9 mouse cellular contexts compared by ENCODE assay signal in genomic region chr14:55713729-55714122, GRCm38 (mm10). TPM values are rescaled to one million over a fixed set of nuclear protein-coding genes. Genes with fewer than 3 reads are reported as not detected.
DNase-seq lines count a peak whose midpoint lies in the region; ATAC-seq and TF ChIP-seq lines count a peak whose summit lies in the region.
"Had no signal": no experiment of that assay in that cellular context is flagged by ENCODE, and none has a peak within 500 bp of the region (broad histone marks: within the 10 kb centered on the region; RNA-seq: fewer than 3 reads in every experiment).

Gene Tgm1 (minus strand): TSS chr14:55713926.

- no peak for DNase-seq in heart, postnatal 36 days
- no peak for DNase-seq in cerebellum, adult 8-10 months
- no peak for DNase-seq in adrenal gland, postnatal 14 days

- H3K4me1 ChIP-seq in heart, embryonic 16.5 days (ENCODE audit: control insufficient read depth, insufficient read depth, low read length) = 0 out of 2 replicates have a peak, but pooled peaks cover 6% of the 10 kb centered on the region
- peaks cover 3% of the 10 kb centered on the region; the same call in 1 of the 2 replicates for H3K4me1 ChIP-seq in midbrain, embryonic 12.5 days
- H3K4me1 ChIP-seq in midbrain, embryonic 13.5 days (replicated peaks) = no peaks in the 10 kb centered on the region
- no peaks in the 10 kb centered on the region; the same call in 1 of the 2 replicates for H3K4me1 ChIP-seq in intestine, postnatal 0 days (replicated peaks; ENCODE audit: control insufficient read depth, insufficient read depth, low read length)
- H3K4me1 ChIP-seq in stomach, embryonic 16.5 days (ENCODE audit: control insufficient read depth, insufficient read depth, low read length) = peaks cover 15% of the 10 kb centered on the region

- H3K4me3 ChIP-seq in heart, embryonic 16.5 days (ENCODE audit: low read length) = peak within 1 kb of the TSS; percentile 28
- no peak within 1 kb of the TSS for H3K4me3 ChIP-seq in midbrain, embryonic 12.5 days
- H3K4me3 ChIP-seq in midbrain, embryonic 13.5 days (replicated peaks) = no peak within 1 kb of the TSS
- H3K4me3 ChIP-seq in intestine, postnatal 0 days (ENCODE audit: low read depth, low read length) = peak within 1 kb of the TSS; percentile 29
- H3K4me3 ChIP-seq in stomach, embryonic 16.5 days (replicated peaks; ENCODE audit: low read length) = peak within 1 kb of the TSS; percentile 37
- H3K4me3 ChIP-seq: left cerebral cortex, adult 2 months had no signal

- H3K36me3 ChIP-seq in heart, embryonic 16.5 days (ENCODE audit: control insufficient read depth, insufficient read depth) = no peaks in the 10 kb centered on the region
- H3K36me3 ChIP-seq in midbrain, embryonic 12.5 days = peaks cover 21% of the 10 kb centered on the region
- H3K36me3 ChIP-seq in midbrain, embryonic 13.5 days = peaks cover 28% of the 10 kb centered on the region
- H3K36me3 ChIP-seq in intestine, postnatal 0 days (ENCODE audit: control insufficient read depth, insufficient read depth) = peaks cover 22% of the 10 kb centered on the region
- no peaks in the 10 kb centered on the region for H3K36me3 ChIP-seq in stomach, embryonic 16.5 days (ENCODE audit: control insufficient read depth, insufficient read depth, low read length)

- H3K9ac ChIP-seq in heart, embryonic 16.5 days (ENCODE audit: low read length) = peak within 1 kb of the TSS; percentile 17; the same call in 1 of the 2 replicates
- no peak within 1 kb of the TSS for H3K9ac ChIP-seq in midbrain, embryonic 12.5 days (replicated peaks)
- H3K9ac ChIP-seq in midbrain, embryonic 13.5 days (replicated peaks) = no peak within 1 kb of the TSS
- H3K9ac ChIP-seq in intestine, postnatal 0 days (ENCODE audit: low read depth, low read length) = peak within 1 kb of the TSS; percentile 2; the same call in 1 of the 2 replicates
- H3K9ac ChIP-seq in stomach, embryonic 16.5 days (ENCODE audit: low read length) = peak within 1 kb of the TSS; percentile 68

- WGBS in heart, embryonic 16.5 days = 20% methylated on average over 4 of the region's 4 CpGs
- WGBS in midbrain, embryonic 12.5 days = 26% methylated on average over 4 of the region's 4 CpGs
- WGBS in midbrain, embryonic 13.5 days = 33% methylated on average over 4 of the region's 4 CpGs
- WGBS in intestine, postnatal 0 days = 21% methylated on average over 4 of the region's 4 CpGs
- 23% methylated on average over 4 of the region's 4 CpGs for WGBS in stomach, embryonic 16.5 days

- intact Hi-C loops in heart, postnatal 36 days (cut with DNase I) = no loop called here

- H3K4me2 ChIP-seq in heart, embryonic 16.5 days (ENCODE audit: low read depth, low read length) = peak within 1 kb of the TSS; percentile 56
- 0 out of 2 replicates have a peak within 1 kb of the TSS, but pooled peaks have one; percentile 6 for H3K4me2 ChIP-seq in midbrain, embryonic 12.5 days (replicated peaks)
- no peak within 1 kb of the TSS for H3K4me2 ChIP-seq in midbrain, embryonic 13.5 days (replicated peaks)
- H3K4me2 ChIP-seq in intestine, postnatal 0 days (replicated peaks; ENCODE audit: low read depth) = peak within 1 kb of the TSS; percentile 70
- peak within 1 kb of the TSS; percentile 53 for H3K4me2 ChIP-seq in stomach, embryonic 16.5 days (ENCODE audit: low read depth, low read length)

- no peaks in the 10 kb centered on the region for H3K9me3 ChIP-seq in heart, embryonic 16.5 days (replicated peaks; ENCODE audit: control insufficient read depth, low read length)
- H3K9me3 ChIP-seq in midbrain, embryonic 12.5 days = no peaks in the 10 kb centered on the region
- no peaks in the 10 kb centered on the region for H3K9me3 ChIP-seq in midbrain, embryonic 13.5 days
- H3K9me3 ChIP-seq in intestine, postnatal 0 days (ENCODE audit: control insufficient read depth) = no peaks in the 10 kb centered on the region
- H3K9me3 ChIP-seq in stomach, embryonic 16.5 days (replicated peaks; ENCODE audit: control insufficient read depth, low read length) = no peaks in the 10 kb centered on the region

- no peak within 1 kb of the TSS for H3K27ac ChIP-seq in heart, embryonic 16.5 days (ENCODE audit: low read length)
- no peak within 1 kb of the TSS for H3K27ac ChIP-seq in midbrain, embryonic 12.5 days (replicated peaks)
- H3K27ac ChIP-seq in midbrain, embryonic 13.5 days = no peak within 1 kb of the TSS
- H3K27ac ChIP-seq in intestine, postnatal 0 days (ENCODE audit: low read depth, low read length) = no peak within 1 kb of the TSS
- H3K27ac ChIP-seq in stomach, embryonic 16.5 days (ENCODE audit: low read length) = peak within 1 kb of the TSS; percentile 87
- H3K27ac ChIP-seq: left cerebral cortex, adult 2 months had no signal

- no peak for TF ChIP-seq CTCF in intestine, postnatal 0 days (IDR thresholded peaks at IDR 0.05; ENCODE audit: low read depth)

- peaks cover 13% of the 10 kb centered on the region for H3K27me3 ChIP-seq in heart, embryonic 16.5 days (ENCODE audit: control insufficient read depth, insufficient read depth, low read length)
- peaks cover 26% of the 10 kb centered on the region for H3K27me3 ChIP-seq in midbrain, embryonic 12.5 days
- peaks cover 23% of the 10 kb centered on the region for H3K27me3 ChIP-seq in midbrain, embryonic 13.5 days
- H3K27me3 ChIP-seq in intestine, postnatal 0 days (replicated peaks; ENCODE audit: control insufficient read depth, insufficient read depth, low read length) = no peaks in the 10 kb centered on the region
- H3K27me3 ChIP-seq in stomach, embryonic 16.5 days (ENCODE audit: control insufficient read depth, insufficient read depth, low read length) = no peaks in the 10 kb centered on the region

- ATAC-seq in heart, embryonic 16.5 days (replicated peaks; ENCODE audit: extremely low read depth, insufficient read depth, low FRiP score) = no peak
- ATAC-seq in midbrain, embryonic 12.5 days (ENCODE audit: low FRiP score, low read depth) = no peak
- ATAC-seq in midbrain, embryonic 13.5 days = no peak
- no peak for ATAC-seq in intestine, postnatal 0 days
- no peak for ATAC-seq in stomach, embryonic 16.5 days (ENCODE audit: insufficient read depth, low FRiP score)

RNA-seq across cellular contexts. Expression of gene Tgm1, which starts in this region (rescaled TPM):
- 0.45 and 0.57 TPM in 2 replicates for polyA plus RNA-seq in heart, embryonic 16.5 days (2015; fragmentation: Nextera tagmentation; extraction: Ambion mirVana)
- under 1 TPM; 0.31 to 0.33 TPM for total RNA-seq in heart, postnatal 36 days (2021)
- 0.56 and 0.59 TPM in 2 replicates for polyA plus RNA-seq in midbrain, embryonic 12.5 days (2016; fragmentation: Nextera tagmentation; extraction: Ambion mirVana)
- polyA plus RNA-seq in midbrain, embryonic 13.5 days (2015; fragmentation: Nextera tagmentation; extraction: Ambion mirVana) = 0.32 and 0.46 TPM in 2 replicates
- 1.1 and 1.3 TPM in 2 replicates for polyA plus RNA-seq in intestine, postnatal 0 days (2015; fragmentation: Nextera tagmentation; extraction: Ambion mirVana)
- polyA plus RNA-seq in stomach, embryonic 16.5 days (2015; fragmentation: Nextera tagmentation; extraction: Ambion mirVana) = 53.1 and 72.9 TPM in 2 replicates
- total RNA-seq in adrenal gland, postnatal 14 days (2021) = 0.74 and 2.3 TPM in 2 replicates
- total RNA-seq: left cerebral cortex, adult 2 months had no signal

Comparison
In these comparisons a context has a peak if more than half of its experiments do, and no peak if none do; other contexts are left out.
1. RNA of gene Tgm1 (polyA plus RNA-seq): 53.1 to 72.9 TPM in stomach, embryonic 16.5 days; 1.1 to 1.3 TPM in intestine, postnatal 0 days, 0.56 to 0.59 TPM in midbrain, embryonic 12.5 days, 0.45 to 0.57 TPM in heart, embryonic 16.5 days and 0.32 to 0.46 TPM in midbrain, embryonic 13.5 days; every median in the first group is over 10 times any median in the second.
2. H3K4me3 ChIP-seq: peak in heart, embryonic 16.5 days (single experiment), intestine, postnatal 0 days (single experiment) and stomach, embryonic 16.5 days (single experiment); none in midbrain, embryonic 12.5 days (single experiment) and midbrain, embryonic 13.5 days (single experiment).
3. H3K9ac ChIP-seq: peak in heart, embryonic 16.5 days (single experiment), intestine, postnatal 0 days (single experiment) and stomach, embryonic 16.5 days (single experiment); none in midbrain, embryonic 12.5 days (single experiment) and midbrain, embryonic 13.5 days (single experiment).